Mouse (Mus musculus) fat pad, adult 2 months (tissue): Measurements from ENCODE around the gene Cntfr.
"Not testable (repeated sequence)": the region's sequence is repeated elsewhere in the genome, so short reads cannot be mapped to it uniquely, and the experiment has no call there.

Source experiments
- DNase-seq: peaks from one replicate; pipeline ENCODE4 v3.0.0-alpha.2; 2011; ENCODE audit warnings: low read depth, low spot score; ENCODE audit errors: extremely low read depth

The Cntfr gene

GRCm38 (mm10) chr4:41710229-41710628 is 13.3 kb upstream of the Cntfr start:
- no peak for DNase-seq

- DNase-seq, result no peak
Measured at GRCm38 (mm10) chr4:41708192-41708745, 11.4 kb upstream of the Cntfr start.

GRCm38 (mm10) chr4:41707011-41707535 is 10.2 kb upstream of the Cntfr start:
- DNase-seq, result no peak

GRCm38 (mm10) chr4:41705922-41706754 is 9.2 kb upstream of the Cntfr start:
- no peak for DNase-seq

GRCm38 (mm10) chr4:41704651-41705050 is 7.8 kb upstream of the Cntfr start:
- DNase-seq, result no peak

- not testable (repeated sequence) for DNase-seq
Measured at GRCm38 (mm10) chr4:41702226-41702625, 5.3 kb upstream of the Cntfr start.

GRCm38 (mm10) chr4:41700224-41700623 is 3.3 kb upstream of the Cntfr start:
- DNase-seq, result not testable (repeated sequence)

- not testable (repeated sequence) for DNase-seq
Measured at GRCm38 (mm10) chr4:41699783-41700182, 2.9 kb upstream of the Cntfr start, which contains the start of gene Il11ra1. Il11ra1 (plus strand) TSS chr4:41699989.

- not testable (repeated sequence) for DNase-seq
Measured at GRCm38 (mm10) chr4:41698421-41699016, 1.6 kb upstream of the Cntfr start.

GRCm38 (mm10) chr4:41696452-41696851 is 437 bp downstream of the Cntfr start:
- not testable (repeated sequence) for DNase-seq

- DNase-seq, result not testable (repeated sequence)
Measured at GRCm38 (mm10) chr4:41695800-41696199, 1.1 kb downstream of the Cntfr start.

GRCm38 (mm10) chr4:41693511-41693910 is 3.4 kb downstream of the Cntfr start:
- not testable (repeated sequence) for DNase-seq

GRCm38 (mm10) chr4:41690014-41690413 is 6.9 kb downstream of the Cntfr start:
- DNase-seq, result not testable (repeated sequence)

- not testable (repeated sequence) for DNase-seq
Measured at GRCm38 (mm10) chr4:41688562-41688961, 8.3 kb downstream of the Cntfr start.

GRCm38 (mm10) chr4:41685882-41686492 is 10.9 kb downstream of the Cntfr start:
- DNase-seq, result not testable (repeated sequence)

- not testable (repeated sequence) for DNase-seq
Measured at GRCm38 (mm10) chr4:41684931-41685453, 11.9 kb downstream of the Cntfr start.

GRCm38 (mm10) chr4:41684131-41684930 is 12.6 kb downstream of the Cntfr start:
- DNase-seq, result not testable (repeated sequence)

- not testable (repeated sequence) for DNase-seq
Measured at GRCm38 (mm10) chr4:41683303-41683702, 13.6 kb downstream of the Cntfr start.

- no peak for DNase-seq
Measured at GRCm38 (mm10) chr4:41682789-41683188, 14.1 kb downstream of the Cntfr start.

- DNase-seq, result no peak
Measured at GRCm38 (mm10) chr4:41681947-41682346, 14.9 kb downstream of the Cntfr start.
